11 mouse cellular contexts compared by ENCODE assay signal in the genomic region with DNA sequence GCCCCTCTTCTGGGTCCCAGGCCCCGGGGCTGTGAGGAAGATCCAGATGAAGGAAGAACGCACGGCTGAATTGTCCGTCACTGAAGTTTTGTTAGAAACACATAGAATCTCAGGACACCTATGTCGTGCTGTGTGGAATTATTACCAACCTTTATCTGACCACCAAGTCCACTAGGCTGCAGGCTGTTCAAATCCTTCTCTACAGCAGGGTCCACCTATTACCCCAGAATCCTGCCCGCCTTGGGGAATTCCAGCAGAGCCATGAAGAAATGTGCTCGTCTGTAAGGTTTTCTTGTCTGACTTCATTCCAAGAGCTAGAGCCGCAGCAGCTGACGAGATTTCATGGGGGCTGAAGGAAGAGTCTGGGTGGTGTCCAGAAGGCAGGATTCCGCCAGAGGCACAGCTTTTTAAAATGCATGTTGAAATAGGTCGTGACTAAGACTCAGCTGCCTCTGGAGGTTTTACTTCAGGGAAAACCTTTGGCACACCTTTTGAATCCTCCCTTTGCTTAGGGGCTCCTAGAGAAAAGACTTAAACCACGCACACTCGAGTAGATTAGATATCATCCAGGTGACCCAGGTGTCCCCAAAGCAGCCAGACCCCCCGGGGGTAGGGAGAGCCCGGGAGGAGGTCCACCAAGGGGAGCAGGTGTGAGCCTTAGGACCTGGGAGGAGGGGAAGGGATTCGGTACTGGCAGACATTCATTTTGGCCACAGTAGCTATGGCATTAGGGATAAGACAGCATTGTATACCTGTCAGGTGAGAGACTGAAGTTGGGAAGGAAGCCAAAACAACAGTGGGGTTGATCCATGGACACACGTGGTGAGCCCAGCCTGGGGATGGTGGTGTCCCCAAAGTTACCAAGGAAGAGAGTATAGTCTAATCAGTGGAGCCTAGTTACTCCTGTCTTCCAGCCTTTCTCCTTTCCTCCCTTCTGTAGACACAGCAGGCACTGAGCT.
DNase-seq lines count a peak whose midpoint lies in the region; ATAC-seq lines count a peak whose summit lies in the region.
"Had no signal": no experiment of that assay in that cellular context is flagged by ENCODE, and none has a peak within 500 bp of the region (broad histone marks: within the 10 kb centered on the region; RNA-seq: fewer than 3 reads in every experiment).

No protein-coding gene starts in this region.

- WGBS in forebrain, embryonic 14.5 days, result 68% methylated on average over 17 of the region's 17 CpGs
- 74% methylated on average over 17 of the region's 17 CpGs for WGBS in forebrain, embryonic 13.5 days
- 58% methylated on average over 17 of the region's 17 CpGs for WGBS in limb, embryonic 13.5 days
- 65% methylated on average over 17 of the region's 17 CpGs for WGBS in limb, embryonic 10.5 days
- WGBS in stomach, embryonic 15.5 days, result 47% methylated on average over 17 of the region's 17 CpGs
- whole genome bisulfite sequencing in kidney, embryonic 16.5 days, result 68% methylated on average over 17 of the region's 17 CpGs

- no peak overlapping the region for H3K4me3 ChIP-seq in forebrain, embryonic 14.5 days (ENCODE audit: low read depth, low read length)
- H3K4me3 ChIP-seq in forebrain, embryonic 13.5 days, result no peak overlapping the region
- H3K4me3 ChIP-seq in limb, embryonic 13.5 days, result no peak overlapping the region
- no peak overlapping the region for H3K4me3 ChIP-seq in limb, embryonic 10.5 days
- H3K4me3 ChIP-seq in stomach, embryonic 15.5 days (replicated peaks), result no peak overlapping the region
- no peak overlapping the region for H3K4me3 ChIP-seq in kidney, embryonic 16.5 days (ENCODE audit: low read length)
- H3K4me3 ChIP-seq: midbrain, embryonic 15.5 days had no signal

- no peaks in the 10 kb centered on the region for H3K9me3 ChIP-seq in forebrain, embryonic 14.5 days (replicated peaks; ENCODE audit: control insufficient read depth, low read length)
- H3K9me3 ChIP-seq in forebrain, embryonic 13.5 days (replicated peaks), result no peaks in the 10 kb centered on the region
- no peaks in the 10 kb centered on the region for H3K9me3 ChIP-seq in limb, embryonic 13.5 days
- H3K9me3 ChIP-seq in limb, embryonic 10.5 days (replicated peaks), result no peaks in the 10 kb centered on the region
- no peaks in the 10 kb centered on the region for H3K9me3 ChIP-seq in stomach, embryonic 15.5 days
- no peaks in the 10 kb centered on the region for H3K9me3 ChIP-seq in kidney, embryonic 16.5 days (ENCODE audit: low read length)
- H3K9me3 ChIP-seq: midbrain, embryonic 15.5 days had no signal

- H3K4me2 ChIP-seq in forebrain, embryonic 14.5 days (ENCODE audit: low read length), result no peak overlapping the region
- no peak overlapping the region for H3K4me2 ChIP-seq in forebrain, embryonic 13.5 days
- no peak overlapping the region for H3K4me2 ChIP-seq in limb, embryonic 13.5 days (replicated peaks)
- peak overlapping the region; percentile 23 for H3K4me2 ChIP-seq in stomach, embryonic 15.5 days
- no peak overlapping the region for H3K4me2 ChIP-seq in kidney, embryonic 16.5 days (replicated peaks; ENCODE audit: low read depth, low read length)
- H3K4me2 ChIP-seq: midbrain, embryonic 15.5 days had no signal

- no peaks in the 10 kb centered on the region for H3K4me1 ChIP-seq in forebrain, embryonic 14.5 days (ENCODE audit: control insufficient read depth, insufficient read depth, low read length)
- H3K4me1 ChIP-seq in forebrain, embryonic 13.5 days, result no peaks in the 10 kb centered on the region
- 0 out of 2 replicates have a peak, but pooled peaks cover 12% of the 10 kb centered on the region for H3K4me1 ChIP-seq in limb, embryonic 13.5 days
- no peaks in the 10 kb centered on the region for H3K4me1 ChIP-seq in limb, embryonic 10.5 days
- H3K4me1 ChIP-seq in stomach, embryonic 15.5 days, result peaks cover 4% of the 10 kb centered on the region
- no peaks in the 10 kb centered on the region for H3K4me1 ChIP-seq in kidney, embryonic 16.5 days (ENCODE audit: insufficient read depth, low read length)
- H3K4me1 ChIP-seq: midbrain, embryonic 15.5 days had no signal

- no peak overlapping the region for H3K27ac ChIP-seq in forebrain, embryonic 14.5 days (ENCODE audit: low read depth, low read length)
- H3K27ac ChIP-seq in forebrain, embryonic 13.5 days, result no peak overlapping the region
- 0 out of 2 replicates have a peak overlapping the region, but pooled peaks have one; percentile 11 for H3K27ac ChIP-seq in limb, embryonic 13.5 days
- no peak overlapping the region for H3K27ac ChIP-seq in limb, embryonic 10.5 days
- peak overlapping the region; percentile 37; the same call in 1 of the 2 replicates for H3K27ac ChIP-seq in stomach, embryonic 15.5 days
- H3K27ac ChIP-seq in kidney, embryonic 16.5 days (ENCODE audit: low read length), result no peak overlapping the region
- H3K27ac ChIP-seq: midbrain, embryonic 15.5 days had no signal

- DNase-seq in forebrain, embryonic 14.5 days (ENCODE audit: low spot score), result peak; percentile 5
- DNase-seq in limb, embryonic 10.5 days (ENCODE audit: low spot score), result no peak
- DNase-seq in heart, postnatal 4 days, result peak; percentile 25
- DNase-seq in spleen, adult 12 weeks (ENCODE audit: low spot score), result no peak
- DNase-seq: cerebellum, adult 2 months had no signal

- H3K27me3 ChIP-seq in forebrain, embryonic 14.5 days (replicated peaks; ENCODE audit: control insufficient read depth, insufficient read depth, low read length), result no peaks in the 10 kb centered on the region
- H3K27me3 ChIP-seq in forebrain, embryonic 13.5 days, result no peaks in the 10 kb centered on the region
- no peaks in the 10 kb centered on the region for H3K27me3 ChIP-seq in limb, embryonic 13.5 days
- no peaks in the 10 kb centered on the region for H3K27me3 ChIP-seq in limb, embryonic 10.5 days (ENCODE audit: low read depth, poor library complexity, severe bottlenecking)
- no peaks in the 10 kb centered on the region for H3K27me3 ChIP-seq in stomach, embryonic 15.5 days (replicated peaks)
- no peaks in the 10 kb centered on the region for H3K27me3 ChIP-seq in kidney, embryonic 16.5 days (ENCODE audit: insufficient read depth, low read length)
- H3K27me3 ChIP-seq: midbrain, embryonic 15.5 days had no signal

- ATAC-seq in forebrain, embryonic 14.5 days, result no peak
- no peak for ATAC-seq in forebrain, embryonic 13.5 days
- no peak for ATAC-seq in limb, embryonic 13.5 days (ENCODE audit: low FRiP score, low read depth)
- ATAC-seq in stomach, embryonic 15.5 days (ENCODE audit: insufficient read depth, low FRiP score, low read depth), result no peak
- ATAC-seq in kidney, embryonic 16.5 days (ENCODE audit: low FRiP score, low TSS enrichment), result no peak
- ATAC-seq: activated CD4-positive, CD25-positive, alpha-beta regulatory T cell, adult 4 months; midbrain, embryonic 15.5 days had no signal

- no peaks in the 10 kb centered on the region for H3K36me3 ChIP-seq in forebrain, embryonic 14.5 days (ENCODE audit: control insufficient read depth, insufficient read depth, low read length)
- no peaks in the 10 kb centered on the region for H3K36me3 ChIP-seq in forebrain, embryonic 13.5 days (ENCODE audit: poor library complexity, severe bottlenecking)
- H3K36me3 ChIP-seq in limb, embryonic 13.5 days, result no peaks in the 10 kb centered on the region
- no peaks in the 10 kb centered on the region for H3K36me3 ChIP-seq in limb, embryonic 10.5 days
- H3K36me3 ChIP-seq in stomach, embryonic 15.5 days, result no peaks in the 10 kb centered on the region
- H3K36me3 ChIP-seq in kidney, embryonic 16.5 days (ENCODE audit: insufficient read depth, low read length), result no peaks in the 10 kb centered on the region
- H3K36me3 ChIP-seq: midbrain, embryonic 15.5 days had no signal

- no peak overlapping the region for H3K9ac ChIP-seq in forebrain, embryonic 14.5 days (ENCODE audit: low read length)
- no peak overlapping the region for H3K9ac ChIP-seq in forebrain, embryonic 13.5 days
- no peak overlapping the region for H3K9ac ChIP-seq in limb, embryonic 13.5 days
- no peak overlapping the region for H3K9ac ChIP-seq in stomach, embryonic 15.5 days
- H3K9ac ChIP-seq in kidney, embryonic 16.5 days (replicated peaks; ENCODE audit: low read length), result no peak overlapping the region
- H3K9ac ChIP-seq: midbrain, embryonic 15.5 days had no signal

Comparison
In these comparisons a context has a peak if more than half of its experiments do, and no peak if none do; other contexts are left out.
1. H3K27ac ChIP-seq: peak in limb, embryonic 13.5 days (single experiment) and stomach, embryonic 15.5 days (single experiment); none in forebrain, embryonic 14.5 days (single experiment), forebrain, embryonic 13.5 days (single experiment), limb, embryonic 10.5 days (single experiment) and kidney, embryonic 16.5 days (single experiment).
2. DNase-seq: peak in forebrain, embryonic 14.5 days (single experiment) and heart, postnatal 4 days (single experiment); none in limb, embryonic 10.5 days (single experiment) and spleen, adult 12 weeks (single experiment).